Mouse (Mus musculus) brain, embryonic 14.5 days (tissue): ENCODE data around the gene B3galt5.

ENCODE experiments used
- CTCF ChIP-seq: fragments of 200-500 bp; IDR thresholded peaks from 2 replicates; pipeline ENCODE4 v1.5.1; 2012; ENCODE audit warnings: inconsistent platforms, mild to moderate bottlenecking, moderate library complexity, borderline replicate concordance; ENCODE audit not compliant: insufficient read depth, insufficient read length; ENCODE audit errors: extremely low read depth
- POLR2A ChIP-seq: fragments of 200-500 bp; IDR thresholded peaks from 2 replicates; pipeline ENCODE4 v1.6.1; 2012; ENCODE audit warnings: mild to moderate bottlenecking, inconsistent platforms, borderline replicate concordance; ENCODE audit not compliant: poor library complexity, insufficient read depth, insufficient read length, severe bottlenecking; ENCODE audit errors: extremely low read depth

DNA sequence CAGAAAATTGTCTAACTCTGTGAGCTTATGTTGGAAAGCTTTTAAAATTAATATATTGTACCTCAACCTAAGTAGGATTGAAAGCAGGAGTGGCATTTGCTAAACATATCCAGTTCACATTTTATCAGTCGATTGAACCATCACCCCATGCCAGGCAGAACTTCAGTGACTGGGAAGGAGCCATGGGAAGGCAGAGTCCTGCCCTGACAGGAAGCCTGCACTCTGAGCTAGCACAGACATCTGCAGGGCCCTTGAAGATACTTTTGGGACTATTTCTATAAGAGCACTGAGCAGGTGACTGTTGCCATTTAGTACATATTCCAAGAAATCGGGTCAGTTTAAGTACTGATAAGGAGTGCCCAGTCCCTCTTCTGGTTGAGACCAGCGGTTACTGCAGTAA is 13.6 kb upstream of the B3galt5 start:
- TF ChIP-seq POLR2A = no peak
- TF ChIP-seq CTCF = no peak
